Mouse (Mus musculus) CD8-positive naive resting alpha-beta T cell, adult 2 months (primary cell): Measurements from ENCODE around the gene Slc5a6.

Experiments used
- DNase-seq, 2 experiments: peaks; one replicate each; pipeline ENCODE4 v3.0.0; 2022; ENCODE audit warnings: low read depth in 2 of 2, low spot score in 2 of 2

The Slc5a6 gene

GRCm38 (mm10) chr5:31048763-31049641 is at the start of gene Slc5a6:
TSS of gene Slc5a6 (minus strand) at chr5:31048924.
- peak; percentile 42 to 56 for DNase-seq

- DNase-seq: no peak
Observed at GRCm38 (mm10) chr5:31095711-31096480, 47.2 kb upstream of the Slc5a6 start.

GRCm38 (mm10) chr5:31094799-31095691 is 46.3 kb upstream of the Slc5a6 start:
- DNase-seq: peak; percentile 47 to 57

GRCm38 (mm10) chr5:31094100-31094798 is 45.5 kb upstream of the Slc5a6 start:
- DNase-seq: peak in 1 of 2 experiments; percentile 4

- peak in 1 of 2 experiments; percentile 12 for DNase-seq
Observed at GRCm38 (mm10) chr5:31093151-31094041, 44.7 kb upstream of the Slc5a6 start.

GRCm38 (mm10) chr5:31092231-31092975 is 43.7 kb upstream of the Slc5a6 start:
- no peak for DNase-seq

- DNase-seq: no peak
Observed at GRCm38 (mm10) chr5:31087131-31087530, 38.4 kb upstream of the Slc5a6 start.

- DNase-seq: no peak
Observed at GRCm38 (mm10) chr5:31086606-31087005, 37.9 kb upstream of the Slc5a6 start.

GRCm38 (mm10) chr5:31083949-31084348 is 35.2 kb upstream of the Slc5a6 start:
- DNase-seq: no peak

GRCm38 (mm10) chr5:31082935-31083625 is 34.4 kb upstream of the Slc5a6 start:
- no peak for DNase-seq

GRCm38 (mm10) chr5:31082355-31082754 is 33.6 kb upstream of the Slc5a6 start:
- DNase-seq: peak; percentile 40 to 65

GRCm38 (mm10) chr5:31081386-31081785 is 32.7 kb upstream of the Slc5a6 start:
- peak; percentile 11 to 37 for DNase-seq

- DNase-seq: no peak
Observed at GRCm38 (mm10) chr5:31080795-31081164, 32.1 kb upstream of the Slc5a6 start.

- no peak for DNase-seq
Observed at GRCm38 (mm10) chr5:31080059-31080794, 31.5 kb upstream of the Slc5a6 start.

- no peak for DNase-seq
Observed at GRCm38 (mm10) chr5:31076346-31076745, 27.6 kb upstream of the Slc5a6 start.

GRCm38 (mm10) chr5:31073176-31073575 is 24.5 kb upstream of the Slc5a6 start:
- no peak for DNase-seq

GRCm38 (mm10) chr5:31071821-31072220 is 23.1 kb upstream of the Slc5a6 start:
- no peak for DNase-seq
